Mouse (Mus musculus): Measurements from ENCODE around the gene Slc38a6. TPM values are rescaled to one million over a fixed set of nuclear protein-coding genes. Genes with fewer than 3 reads are reported as not detected.

The Slc38a6 gene
- polyA plus RNA-seq, 1 experiment from 2014 or later: 5.5 TPM

DNA sequence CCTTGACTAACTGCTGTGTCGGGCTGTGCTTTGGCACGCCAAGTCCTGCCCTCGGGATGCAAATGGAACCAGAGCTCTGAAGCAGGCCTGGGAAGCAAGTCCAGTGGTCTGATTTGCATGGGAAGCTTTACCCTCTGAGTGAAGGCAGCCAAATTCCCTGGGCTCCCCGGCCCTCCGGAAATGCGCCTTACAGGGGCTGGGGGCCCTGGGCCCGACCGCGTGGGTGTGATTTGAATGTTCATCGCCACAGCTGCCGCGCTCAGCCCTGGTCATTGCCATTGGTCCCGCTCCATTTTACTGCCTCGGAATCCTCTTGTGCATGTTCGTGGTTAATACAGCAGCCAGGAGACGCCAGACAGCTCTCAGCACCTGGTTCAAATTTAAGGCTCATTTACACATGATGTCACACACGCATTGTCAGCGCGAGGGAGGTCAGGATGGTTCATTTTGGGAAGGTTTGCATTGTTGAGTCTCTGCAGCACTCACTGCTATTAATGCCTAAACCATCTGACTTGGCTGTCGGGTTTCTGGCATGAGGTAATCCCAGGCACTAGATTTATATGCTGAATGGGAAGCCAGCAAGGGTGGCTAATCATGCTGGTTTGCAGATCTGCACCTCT is 81.0 kb downstream of the Slc38a6 start:
- Histone ChIP-seq H3K27ac (ENCODE audit: low read depth, low read length) (no peak overlapping the region), H3K36me3 (ENCODE audit: control insufficient read depth, insufficient read depth, low read length) (no peaks in the 10 kb centered on the region), H3K9ac (ENCODE audit: low read depth, low read length) (no peak overlapping the region), H3K4me3 (ENCODE audit: low read depth, low read length) (no peak overlapping the region), H3K27me3 (replicated peaks; ENCODE audit: control insufficient read depth, insufficient read depth, low read length) (no peaks in the 10 kb centered on the region), H3K4me1 (replicated peaks; ENCODE audit: control insufficient read depth, insufficient read depth, low read length) (peaks cover 3% of the 10 kb centered on the region; the same call in 1 of the 2 replicates), H3K4me2 (no peak overlapping the region), H3K9me3 (ENCODE audit: control insufficient read depth, low read length) (no peaks in the 10 kb centered on the region)
- WGBS: 40% methylated on average over 20 of the region's 20 CpGs
- ATAC-seq (replicated peaks; ENCODE audit: low FRiP score) (no peak), DNase-seq (ENCODE audit: low spot score) (no peak)

DNA sequence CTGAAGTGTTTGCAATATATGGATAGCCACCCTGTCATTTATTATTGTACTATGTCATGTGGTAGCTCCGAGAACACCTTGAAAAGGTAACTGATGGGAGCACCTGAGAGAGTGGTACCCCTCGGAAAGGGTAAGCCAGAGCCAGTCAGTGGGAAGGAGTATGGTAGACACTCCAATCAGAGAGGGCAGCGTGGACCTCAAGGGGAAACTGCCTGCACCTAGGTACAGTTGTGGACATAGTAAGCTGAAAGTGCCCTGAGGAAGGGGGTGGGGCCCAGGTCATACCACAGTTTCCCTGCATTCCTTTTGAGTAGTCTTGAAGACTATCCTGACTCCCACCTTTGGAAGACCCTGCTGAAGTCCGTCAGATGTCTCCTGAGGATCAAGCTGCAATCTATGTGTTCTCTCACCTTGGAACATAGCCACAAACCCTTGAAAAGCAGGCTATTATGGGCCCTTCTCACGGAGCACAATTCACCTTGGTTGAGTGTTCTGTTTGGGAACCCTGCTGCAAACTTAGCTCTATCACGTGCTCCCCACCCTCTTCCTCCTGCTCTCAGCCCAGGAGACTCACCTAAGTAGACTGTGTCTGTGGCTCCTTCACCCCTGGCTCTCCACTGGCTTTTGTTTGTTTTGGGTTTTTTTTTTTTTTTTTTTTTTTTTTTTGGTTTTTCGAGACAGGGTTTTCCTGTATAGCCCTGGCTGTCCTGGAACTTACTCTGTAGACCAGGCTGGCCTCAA is 82.5 kb downstream of the Slc38a6 start:
- no peak overlapping the region for H3K27ac ChIP-seq (ENCODE audit: low read depth, low read length)

DNA sequence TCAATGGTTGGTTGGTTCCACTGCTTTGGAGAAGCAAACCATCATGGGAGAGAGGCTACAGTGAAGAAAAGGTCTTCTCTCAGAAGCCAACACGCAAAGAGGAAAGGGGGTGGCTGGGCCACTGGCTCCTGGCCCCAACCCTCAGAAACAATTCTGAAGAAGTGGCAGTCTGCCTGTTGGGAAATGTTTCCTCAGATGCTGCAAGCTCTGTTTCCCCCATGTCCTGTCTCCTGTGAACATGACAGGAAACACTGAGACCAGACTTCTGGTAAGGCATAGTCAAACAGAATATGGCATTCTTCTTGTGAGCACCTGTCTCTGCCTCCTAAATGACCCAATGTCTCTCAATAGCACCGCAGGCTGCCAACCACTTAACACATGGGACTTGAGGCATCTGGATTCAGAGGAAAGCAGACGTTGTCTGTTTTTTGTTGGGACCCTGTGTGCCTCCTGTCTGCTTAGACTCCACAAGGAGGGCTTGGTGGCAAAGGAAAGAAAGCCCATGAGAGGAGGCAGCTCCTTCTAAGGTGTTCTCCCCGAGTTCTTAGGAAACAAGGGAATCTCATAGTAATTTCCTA is 83.9 kb downstream of the Slc38a6 start:
- no peaks in the 10 kb centered on the region for H3K9me3 ChIP-seq (ENCODE audit: control insufficient read depth, low read length)
- 62% methylated on average over 4 of the region's 4 CpGs for WGBS
- H3K4me1 ChIP-seq (replicated peaks; ENCODE audit: control insufficient read depth, insufficient read depth, low read length): peaks cover 3% of the 10 kb centered on the region; the same call in 1 of the 2 replicates
- H3K27me3 ChIP-seq (replicated peaks; ENCODE audit: control insufficient read depth, insufficient read depth, low read length): no peaks in the 10 kb centered on the region
- no peak overlapping the region for H3K9ac ChIP-seq (ENCODE audit: low read depth, low read length)
- no peak for DNase-seq (ENCODE audit: low spot score)
- H3K4me3 ChIP-seq (ENCODE audit: low read depth, low read length): no peak overlapping the region
- H3K36me3 ChIP-seq (ENCODE audit: control insufficient read depth, insufficient read depth, low read length): no peaks in the 10 kb centered on the region
- H3K4me2 ChIP-seq: no peak overlapping the region
- no peak for ATAC-seq (replicated peaks; ENCODE audit: low FRiP score)
- H3K27ac ChIP-seq (ENCODE audit: low read depth, low read length): no peak overlapping the region

More for the DNA sequence above, 82.5 kb downstream of the Slc38a6 start:
- Histone ChIP-seq H3K4me2 (no peak overlapping the region), H3K4me1 (replicated peaks; ENCODE audit: control insufficient read depth, insufficient read depth, low read length) (peaks cover 3% of the 10 kb centered on the region; the same call in 1 of the 2 replicates), H3K9me3 (ENCODE audit: control insufficient read depth, low read length) (no peaks in the 10 kb centered on the region), H3K4me3 (ENCODE audit: low read depth, low read length) (no peak overlapping the region), H3K36me3 (ENCODE audit: control insufficient read depth, insufficient read depth, low read length) (no peaks in the 10 kb centered on the region), H3K9ac (ENCODE audit: low read depth, low read length) (no peak overlapping the region), H3K27me3 (replicated peaks; ENCODE audit: control insufficient read depth, insufficient read depth, low read length) (no peaks in the 10 kb centered on the region)
- DNase-seq (ENCODE audit: low spot score): no peak
- no peak for ATAC-seq (replicated peaks; ENCODE audit: low FRiP score)
- WGBS: 83% methylated on average over 6 of the region's 7 CpGs

GRCm38 (mm10) chr12:73371132-73371531 is 84.6 kb downstream of the Slc38a6 start:
- no peaks in the 10 kb centered on the region for H3K9me3 ChIP-seq (ENCODE audit: control insufficient read depth, low read length)
- WGBS: 85% methylated on average over 7 of the region's 7 CpGs
- H3K36me3 ChIP-seq (ENCODE audit: control insufficient read depth, insufficient read depth, low read length): no peaks in the 10 kb centered on the region
- ATAC-seq (replicated peaks; ENCODE audit: low FRiP score): no peak
- H3K27me3 ChIP-seq (replicated peaks; ENCODE audit: control insufficient read depth, insufficient read depth, low read length): no peaks in the 10 kb centered on the region
- H3K4me1 ChIP-seq (replicated peaks; ENCODE audit: control insufficient read depth, insufficient read depth, low read length): peaks cover 3% of the 10 kb centered on the region; the same call in 1 of the 2 replicates
- no peak for DNase-seq (ENCODE audit: low spot score)
- H3K4me3 ChIP-seq (ENCODE audit: low read depth, low read length): no peak overlapping the region
- H3K9ac ChIP-seq (ENCODE audit: low read depth, low read length): no peak overlapping the region
- no peak overlapping the region for H3K4me2 ChIP-seq
- no peak overlapping the region for H3K27ac ChIP-seq (ENCODE audit: low read depth, low read length)

GRCm38 (mm10) chr12:73378026-73378425 is 91.4 kb downstream of the Slc38a6 start:
- H3K27me3 ChIP-seq (replicated peaks; ENCODE audit: control insufficient read depth, insufficient read depth, low read length): no peaks in the 10 kb centered on the region
- no peak overlapping the region for H3K9ac ChIP-seq (ENCODE audit: low read depth, low read length)
- H3K9me3 ChIP-seq (ENCODE audit: control insufficient read depth, low read length): no peaks in the 10 kb centered on the region
- ATAC-seq (replicated peaks; ENCODE audit: low FRiP score) (no peak), DNase-seq (ENCODE audit: low spot score) (no peak)
- H3K36me3 ChIP-seq (ENCODE audit: control insufficient read depth, insufficient read depth, low read length): no peaks in the 10 kb centered on the region
- WGBS: 79% methylated on average over 5 of the region's 5 CpGs
- no peak overlapping the region for H3K27ac ChIP-seq (ENCODE audit: low read depth, low read length)
- H3K4me1 ChIP-seq (replicated peaks; ENCODE audit: control insufficient read depth, insufficient read depth, low read length): no peaks in the 10 kb centered on the region; the same call in 1 of the 2 replicates
- no peak overlapping the region for H3K4me2 ChIP-seq
- no peak overlapping the region for H3K4me3 ChIP-seq (ENCODE audit: low read depth, low read length)

- 86% methylated on average over 13 of the region's 13 CpGs for WGBS
- no peak overlapping the region for H3K4me3 ChIP-seq (ENCODE audit: low read depth, low read length)
- ATAC-seq (replicated peaks; ENCODE audit: low FRiP score): no peak
- no peak overlapping the region for H3K9ac ChIP-seq (ENCODE audit: low read depth, low read length)
- H3K4me2 ChIP-seq: no peak overlapping the region
- no peak for DNase-seq (ENCODE audit: low spot score)
- no peaks in the 10 kb centered on the region for H3K9me3 ChIP-seq (ENCODE audit: control insufficient read depth, low read length)
- H3K4me1 ChIP-seq (replicated peaks; ENCODE audit: control insufficient read depth, insufficient read depth, low read length): peaks cover 2% of the 10 kb centered on the region
- no peak overlapping the region for H3K27ac ChIP-seq (ENCODE audit: low read depth, low read length)
- no peaks in the 10 kb centered on the region for H3K27me3 ChIP-seq (replicated peaks; ENCODE audit: control insufficient read depth, insufficient read depth, low read length)
- no peaks in the 10 kb centered on the region for H3K36me3 ChIP-seq (ENCODE audit: control insufficient read depth, insufficient read depth, low read length)
Measured at GRCm38 (mm10) chr12:73378724-73379355, 92.3 kb downstream of the Slc38a6 start.

GRCm38 (mm10) chr12:73380686-73381360 is 94.2 kb downstream of the Slc38a6 start:
- Histone ChIP-seq H3K4me2 (no peak overlapping the region), H3K9ac (ENCODE audit: low read depth, low read length) (no peak overlapping the region), H3K9me3 (ENCODE audit: control insufficient read depth, low read length) (no peaks in the 10 kb centered on the region), H3K4me1 (replicated peaks; ENCODE audit: control insufficient read depth, insufficient read depth, low read length) (peaks cover 5% of the 10 kb centered on the region), H3K27ac (ENCODE audit: low read depth, low read length) (no peak overlapping the region), H3K4me3 (ENCODE audit: low read depth, low read length) (no peak overlapping the region), H3K36me3 (ENCODE audit: control insufficient read depth, insufficient read depth, low read length) (no peaks in the 10 kb centered on the region), H3K27me3 (replicated peaks; ENCODE audit: control insufficient read depth, insufficient read depth, low read length) (no peaks in the 10 kb centered on the region)
- DNase-seq (ENCODE audit: low spot score) (no peak), ATAC-seq (replicated peaks; ENCODE audit: low FRiP score) (no peak)
- 81% methylated on average over 8 of the region's 8 CpGs for WGBS

DNA sequence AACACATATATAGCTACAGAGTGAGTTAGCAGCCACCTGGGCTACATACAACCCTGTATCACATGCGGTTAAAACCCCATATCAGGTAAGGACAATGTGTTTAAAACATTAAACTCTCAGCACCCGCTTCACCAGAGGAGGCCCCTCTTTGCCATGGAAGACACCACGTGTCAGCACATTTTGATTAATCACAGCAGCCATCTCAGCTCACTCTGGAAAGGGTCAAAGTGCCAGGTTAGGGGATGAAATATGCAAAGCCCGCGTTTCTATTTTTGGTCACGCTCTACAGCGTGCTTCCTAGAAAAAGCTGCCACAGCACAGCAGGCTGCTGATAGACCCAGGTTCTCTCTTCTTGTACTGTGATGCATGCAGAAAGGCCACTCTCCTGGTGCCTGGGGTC is 94.9 kb downstream of the Slc38a6 start:
- no peak overlapping the region for H3K9ac ChIP-seq (ENCODE audit: low read depth, low read length)
- 61% methylated on average over 7 of the region's 7 CpGs for WGBS

More for the DNA sequence above, 94.9 kb downstream of the Slc38a6 start:
- no peaks in the 10 kb centered on the region for H3K9me3 ChIP-seq (ENCODE audit: control insufficient read depth, low read length)
- no peaks in the 10 kb centered on the region for H3K36me3 ChIP-seq (ENCODE audit: control insufficient read depth, insufficient read depth, low read length)
- no peaks in the 10 kb centered on the region for H3K27me3 ChIP-seq (replicated peaks; ENCODE audit: control insufficient read depth, insufficient read depth, low read length)
- no peak for DNase-seq (ENCODE audit: low spot score)
- peaks cover 5% of the 10 kb centered on the region for H3K4me1 ChIP-seq (replicated peaks; ENCODE audit: control insufficient read depth, insufficient read depth, low read length)
- H3K4me2 ChIP-seq: no peak overlapping the region
- no peak for ATAC-seq (replicated peaks; ENCODE audit: low FRiP score)
- no peak overlapping the region for H3K4me3 ChIP-seq (ENCODE audit: low read depth, low read length)
- no peak overlapping the region for H3K27ac ChIP-seq (ENCODE audit: low read depth, low read length)

Measured in liver, embryonic 11.5 days (tissue).